Mouse (Mus musculus) liver, adult 2 months (tissue): ENCODE measurements around the gene Mybpc3. TPM values are rescaled to one million over a fixed set of nuclear protein-coding genes. Genes with fewer than 3 reads are reported as not detected.
"Not testable (repeated sequence)": the region's sequence is repeated elsewhere in the genome, so short reads cannot be mapped to it uniquely, and the experiment has no call there.

Experiments
- DNase-seq: peaks from one replicate; pipeline ENCODE4 v3.0.0-alpha.2; 2011; ENCODE audit warnings: low read depth, low spot score; ENCODE audit errors: extremely low read depth
- H3K27ac ChIP-seq: fragments of 200-500 bp; replicated peaks from 2 replicates; pipeline ENCODE4 v1.5.1; 2012; ENCODE audit warnings: low read depth, mild to moderate bottlenecking, control low read depth, inconsistent platforms, low read length; ENCODE audit not compliant: insufficient read depth
- H3K27me3 ChIP-seq: fragments of 200-500 bp; 2 replicates; pipeline ENCODE4 v1.6.1; 2012; ENCODE audit warnings: mild to moderate bottlenecking, moderate library complexity, low read length, inconsistent platforms; ENCODE audit not compliant: control insufficient read depth, insufficient read depth
- H3K36me3 ChIP-seq: fragments of 200-500 bp; 2 replicates; pipeline ENCODE4 v1.6.1; 2012; ENCODE audit warnings: low read length, inconsistent platforms; ENCODE audit not compliant: control insufficient read depth, insufficient read depth
- H3K4me1 ChIP-seq: fragments of 200-500 bp; 2 replicates; pipeline ENCODE4 v1.6.1; 2011; ENCODE audit warnings: low read length; ENCODE audit not compliant: control insufficient read depth, insufficient read depth
- H3K4me3 ChIP-seq: fragments of 200-500 bp; 2 replicates; pipeline ENCODE4 v1.5.1; 2011; ENCODE audit warnings: low read depth, mild to moderate bottlenecking, control low read depth, low read length, moderate library complexity; ENCODE audit not compliant: insufficient read depth
- H3K79me2 ChIP-seq: fragments of 200-500 bp; 2 replicates; pipeline ENCODE4 v1.6.1; 2012; ENCODE audit warnings: inconsistent platforms, mild to moderate bottlenecking, low read length, moderate library complexity; ENCODE audit not compliant: control insufficient read depth, insufficient read depth
- H3K9ac ChIP-seq: fragments of 200-500 bp; 2 replicates; pipeline ENCODE4 v1.6.1; 2012; ENCODE audit warnings: low read depth, mild to moderate bottlenecking, control low read depth, inconsistent platforms, low read length
- CTCF ChIP-seq: fragments of 200-500 bp; IDR thresholded peaks from 2 replicates; pipeline ENCODE4 v1.5.1; 2011; ENCODE audit warnings: low read depth, low read length, control low read depth
- POLR2A ChIP-seq: fragments of 200-500 bp; IDR thresholded peaks from 2 replicates; pipeline ENCODE4 v1.6.1; 2011; ENCODE audit warnings: low read length, control low read depth; ENCODE audit not compliant: insufficient read depth; ENCODE audit errors: extremely low read depth
- WGBS: fragments of 180-500 bp; shearing (Covaris S2); methylation state at CpG from one replicate; pipeline ENCODE4 v1.1.7; 2018; 5-methylcytosine and 5-hydroxymethylcytosine counted together
- polyA plus RNA-seq: library from polyadenylated mRNA; depleted of rRNA; stranded (reverse); fragments of >200 nt; gene quantifications from 2 replicates; pipeline ENCODE4 v1.2.3, GENCODE M21; 2012
- total RNA-seq: library from RNA; depleted of rRNA; stranded (reverse); fragments of >200 nt; gene quantifications from 2 replicates; pipeline ENCODE4 v1.2.3, GENCODE M21; 2014

The Mybpc3 gene
- total and polyA plus RNA-seq, 2 experiments: 0.04 TPM; not detected in 1

- H3K27ac ChIP-seq: no peak overlapping the region
- peak; percentile 60 for DNase-seq
- H3K27me3 ChIP-seq: no peaks in the 10 kb centered on the region
- H3K36me3 ChIP-seq: no peaks in the 10 kb centered on the region
- no peak overlapping the region for H3K9ac ChIP-seq
- no peaks in the 10 kb centered on the region for H3K79me2 ChIP-seq
- WGBS: 41% methylated on average over 5 of the region's 5 CpGs
- TF ChIP-seq CTCF (no peak), POLR2A (no peak)
- H3K4me3 ChIP-seq: no peak overlapping the region
- peaks cover 5% of the 10 kb centered on the region; the same call in 1 of the 2 replicates for H3K4me1 ChIP-seq
These were observed 8.7 kb upstream of the Mybpc3 start for GRCm38 (mm10) chr2:91109241-91109640.

GRCm38 (mm10) chr2:91109807-91110385 lies 8.0 kb upstream of the Mybpc3 start:
- peak; percentile 78 for DNase-seq
- Histone ChIP-seq H3K4me1 (peaks cover 5% of the 10 kb centered on the region; the same call in 1 of the 2 replicates), H3K9ac (no peak overlapping the region), H3K27ac (peak overlapping the region; percentile 45), H3K36me3 (no peaks in the 10 kb centered on the region), H3K27me3 (no peaks in the 10 kb centered on the region), H3K4me3 (no peak overlapping the region), H3K79me2 (no peaks in the 10 kb centered on the region)
- 27% methylated on average over 5 of the region's 5 CpGs for WGBS
- no peak for TF ChIP-seq CTCF
- no peak for TF ChIP-seq POLR2A

GRCm38 (mm10) chr2:91110429-91110828 lies 7.5 kb upstream of the Mybpc3 start:
- no peaks in the 10 kb centered on the region for H3K27me3 ChIP-seq
- TF ChIP-seq POLR2A: no peak
- TF ChIP-seq CTCF: no peak
- peaks cover 5% of the 10 kb centered on the region; the same call in 1 of the 2 replicates for H3K4me1 ChIP-seq
- WGBS: 66% methylated on average over 6 of the region's 6 CpGs
- no peaks in the 10 kb centered on the region for H3K36me3 ChIP-seq
- peak overlapping the region; percentile 45; the same call in 1 of the 2 replicates for H3K27ac ChIP-seq
- no peak overlapping the region for H3K4me3 ChIP-seq
- H3K79me2 ChIP-seq: no peaks in the 10 kb centered on the region
- peak; percentile 27 for DNase-seq
- no peak overlapping the region for H3K9ac ChIP-seq

- H3K27me3 ChIP-seq, H3K9ac ChIP-seq, H3K36me3 ChIP-seq, H3K4me3 ChIP-seq, H3K4me1 ChIP-seq, DNase-seq, H3K27ac ChIP-seq, H3K79me2 ChIP-seq: not testable (repeated sequence)
- 89% methylated on average over 3 of the region's 3 CpGs for WGBS
These were observed 6.1 kb upstream of the Mybpc3 start for GRCm38 (mm10) chr2:91111832-91112231.

- Histone ChIP-seq H3K27ac (no peak overlapping the region), H3K27me3 (no peaks in the 10 kb centered on the region), H3K4me3 (no peak overlapping the region), H3K9ac (no peak overlapping the region), H3K36me3 (no peaks in the 10 kb centered on the region), H3K4me1 (peaks cover 5% of the 10 kb centered on the region; the same call in 1 of the 2 replicates), H3K79me2 (no peaks in the 10 kb centered on the region)
- WGBS: 74% methylated on average over 4 of the region's 4 CpGs
- no peak for TF ChIP-seq POLR2A
- TF ChIP-seq CTCF: no peak
- DNase-seq: no peak
These were observed 5.5 kb upstream of the Mybpc3 start for GRCm38 (mm10) chr2:91112491-91112890.

- Histone ChIP-seq H3K4me3 (no peak overlapping the region), H3K36me3 (no peaks in the 10 kb centered on the region), H3K4me1 (peaks cover 5% of the 10 kb centered on the region; the same call in 1 of the 2 replicates), H3K79me2 (no peaks in the 10 kb centered on the region), H3K27ac (no peak overlapping the region), H3K9ac (no peak overlapping the region), H3K27me3 (no peaks in the 10 kb centered on the region)
- 81% methylated on average over 10 of the region's 10 CpGs for WGBS
- TF ChIP-seq POLR2A (no peak), CTCF (no peak)
- no peak for DNase-seq
These were observed 4.6 kb upstream of the Mybpc3 start for GRCm38 (mm10) chr2:91113334-91113733.
